Mouse (Mus musculus) intestine, embryonic 14.5 days (tissue): ENCODE results near the gene Mgat1. TPM values are rescaled to one million over a fixed set of nuclear protein-coding genes. Genes with fewer than 3 reads are reported as not detected.

ENCODE experiments used
- ATAC-seq: fragments of 200-750 bp; cut with Nextera tagmentation; replicated peaks from 2 replicates; pipeline ENCODE4 v1.8.0; 2017; ENCODE audit warnings: low read depth, moderate number of reproducible peaks, moderate TSS enrichment, moderate library complexity; ENCODE audit not compliant: low FRiP score, low TSS enrichment
- DNase-seq: peaks from one replicate; pipeline ENCODE4 v3.0.0-alpha.2; 2018; ENCODE audit warnings: low spot score
- H3K27ac ChIP-seq: fragments of 300-500 bp; sonication (generic); 2 replicates; pipeline ENCODE4 v1.5.1; 2014; ENCODE audit warnings: low read depth, mild to moderate bottlenecking, control low read depth
- H3K27me3 ChIP-seq: fragments of 300-500 bp; sonication (generic); replicated peaks from 2 replicates; pipeline ENCODE4 v1.6.1; 2014; ENCODE audit warnings: low read length, control low read depth; ENCODE audit not compliant: control insufficient read depth, insufficient read depth
- H3K36me3 ChIP-seq: fragments of 300-500 bp; sonication (generic); 2 replicates; pipeline ENCODE4 v1.6.1; 2014; ENCODE audit warnings: low read length, control low read depth; ENCODE audit not compliant: control insufficient read depth, insufficient read depth
- H3K4me1 ChIP-seq: fragments of 300-500 bp; sonication (generic); replicated peaks from 2 replicates; pipeline ENCODE4 v1.6.1; 2014; ENCODE audit warnings: low read length, control low read depth, mixed read lengths; ENCODE audit not compliant: control insufficient read depth, insufficient read depth
- H3K4me2 ChIP-seq: fragments of 300-500 bp; sonication (generic); 2 replicates; pipeline ENCODE4 v1.6.1; 2014; ENCODE audit warnings: low read length
- H3K4me3 ChIP-seq: fragments of 300-500 bp; sonication (generic); 2 replicates; pipeline ENCODE4 v1.5.1; 2014; ENCODE audit warnings: low read depth, low read length, control low read depth, mixed read lengths
- H3K9ac ChIP-seq: fragments of 300-500 bp; sonication (generic); 2 replicates; pipeline ENCODE4 v1.6.1; 2014; ENCODE audit warnings: mild to moderate bottlenecking, low read length
- H3K9me3 ChIP-seq: fragments of 300-500 bp; sonication (generic); 2 replicates; pipeline ENCODE4 v1.6.1; 2016; ENCODE audit warnings: low read length, control low read depth; ENCODE audit not compliant: control insufficient read depth
- WGBS: fragments of 180-500 bp; shearing (Covaris S2); extraction: QIAGEN DNeasy Blood & Tissue Kit; methylation state at CpG from one replicate; pipeline ENCODE4 v1.1.7; 2014; 5-methylcytosine and 5-hydroxymethylcytosine counted together
- polyA plus RNA-seq: library from polyadenylated mRNA; unstranded; fragments of >200 nt; fragmentation: Nextera tagmentation; extraction: Ambion mirVana; gene quantifications from 2 replicates; pipeline ENCODE4 v1.2.1, GENCODE M21; 2014

Mgat1 gene
- polyA plus RNA-seq, 1 experiment from 2014 or later: 52.9 TPM

DNA sequence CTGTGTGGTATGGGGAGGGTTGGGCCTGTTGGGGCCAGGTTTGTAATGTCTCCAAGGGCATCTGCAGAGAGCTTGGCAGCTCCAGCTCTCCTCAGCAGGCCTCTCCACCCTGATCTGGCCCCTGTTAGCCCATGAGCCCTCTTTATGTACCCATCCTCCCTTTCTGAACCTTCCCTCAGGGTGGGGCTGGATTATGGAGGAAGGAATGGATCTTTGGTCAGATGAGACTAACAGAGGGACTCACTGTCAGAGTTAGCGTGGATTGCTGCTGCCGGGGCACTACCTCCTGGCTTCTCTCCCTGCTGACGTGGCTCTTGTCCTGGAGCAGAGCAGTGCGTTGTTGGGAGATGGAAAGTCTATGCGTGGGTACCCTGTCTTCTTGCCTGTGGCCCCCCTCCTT lies 18.3 kb downstream of the Mgat1 start:
- Histone ChIP-seq H3K9me3 (no peaks in the 10 kb centered on the region), H3K4me3 (no peak overlapping the region), H3K9ac (no peak overlapping the region), H3K27ac (no peak overlapping the region), H3K27me3 (no peaks in the 10 kb centered on the region), H3K4me1 (no peaks in the 10 kb centered on the region), H3K4me2 (no peak overlapping the region), H3K36me3 (peaks cover 51% of the 10 kb centered on the region)
- no peak for ATAC-seq
- WGBS: 84% methylated on average over 5 of the region's 5 CpGs
- DNase-seq: no peak

DNA sequence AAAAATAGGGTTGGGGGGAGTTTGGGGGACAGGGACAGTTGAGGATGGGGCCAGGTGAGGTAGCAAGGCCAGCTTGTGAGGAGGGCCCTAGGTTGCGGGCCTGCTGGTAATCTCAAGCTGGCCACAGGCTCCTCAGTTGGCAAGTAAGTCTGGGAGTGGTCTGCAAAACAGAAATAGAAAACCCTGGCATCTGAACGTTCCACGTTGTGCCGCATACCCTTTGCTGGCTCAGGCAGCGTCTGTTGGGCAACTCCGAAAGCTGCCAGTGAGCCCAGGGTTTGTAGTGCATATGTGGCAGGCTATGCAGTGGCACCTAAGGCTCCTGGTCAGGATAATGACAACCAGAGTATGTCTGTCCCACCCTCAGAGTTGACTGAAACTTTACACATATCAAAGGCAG lies 19.2 kb downstream of the Mgat1 start:
- Histone ChIP-seq H3K9me3 (no peaks in the 10 kb centered on the region), H3K4me3 (no peak overlapping the region), H3K27me3 (no peaks in the 10 kb centered on the region), H3K4me1 (peaks cover 4% of the 10 kb centered on the region; the same call in 1 of the 2 replicates), H3K9ac (no peak overlapping the region), H3K27ac (no peak overlapping the region), H3K36me3 (peaks cover 50% of the 10 kb centered on the region), H3K4me2 (no peak overlapping the region)
- no peak for DNase-seq
- no peak for ATAC-seq
- WGBS: 91% methylated on average over 6 of the region's 6 CpGs

DNA sequence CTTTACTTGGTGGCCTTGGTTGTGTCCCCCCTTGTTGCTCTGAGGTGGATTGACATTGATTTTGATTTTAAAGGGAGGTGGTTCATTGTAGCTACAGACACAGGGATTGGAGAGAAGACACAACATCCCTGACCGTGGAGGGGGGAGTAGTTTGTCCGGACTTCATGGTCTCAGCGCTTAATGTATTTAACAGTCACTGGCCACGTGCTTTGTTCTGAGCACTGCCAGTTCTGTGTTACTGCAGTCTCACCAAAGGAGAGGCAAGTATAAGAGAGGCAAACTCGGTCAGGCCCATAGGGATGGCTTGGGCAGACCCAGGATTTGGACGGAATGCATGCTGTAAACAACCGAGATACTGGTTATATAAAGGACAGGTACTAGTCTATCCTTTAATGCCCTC lies 20.1 kb downstream of the Mgat1 start:
- no peak overlapping the region for H3K27ac ChIP-seq
- H3K36me3 ChIP-seq: peaks cover 47% of the 10 kb centered on the region
- H3K27me3 ChIP-seq: no peaks in the 10 kb centered on the region
- H3K4me1 ChIP-seq: peaks cover 5% of the 10 kb centered on the region; the same call in 1 of the 2 replicates
- no peak for ATAC-seq
- WGBS: 88% methylated on average over 7 of the region's 7 CpGs
- no peak overlapping the region for H3K4me2 ChIP-seq
- no peak overlapping the region for H3K9ac ChIP-seq
- H3K4me3 ChIP-seq: no peak overlapping the region
- no peak for DNase-seq
- H3K9me3 ChIP-seq: no peaks in the 10 kb centered on the region

DNA sequence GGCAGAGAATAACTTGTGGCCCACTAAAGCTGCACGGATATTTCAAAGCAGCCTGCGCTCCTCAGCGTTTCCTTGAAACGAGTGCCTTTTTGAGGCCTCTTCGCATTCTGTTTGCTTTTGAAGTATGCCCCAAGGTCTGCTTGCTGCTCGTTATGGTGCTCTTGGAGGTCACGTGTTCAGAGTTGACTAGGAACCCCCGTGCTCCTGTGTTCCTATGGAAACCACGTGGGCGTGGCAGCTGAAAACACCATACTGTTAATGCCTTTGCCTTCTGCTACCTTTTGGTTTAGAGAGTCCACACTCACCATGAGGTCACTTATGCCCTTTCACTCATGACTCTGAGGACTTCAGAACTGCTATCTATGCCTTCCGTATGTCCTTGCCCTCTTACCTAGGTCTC lies 20.6 kb downstream of the Mgat1 start:
- WGBS: 71% methylated on average over 11 of the region's 11 CpGs
- Histone ChIP-seq H3K4me1 (peaks cover 5% of the 10 kb centered on the region; the same call in 1 of the 2 replicates), H3K27me3 (no peaks in the 10 kb centered on the region), H3K4me3 (no peak overlapping the region), H3K27ac (no peak overlapping the region), H3K9me3 (no peaks in the 10 kb centered on the region), H3K36me3 (peaks cover 43% of the 10 kb centered on the region), H3K9ac (no peak overlapping the region), H3K4me2 (no peak overlapping the region)
- DNase-seq (no peak), ATAC-seq (no peak)

DNA sequence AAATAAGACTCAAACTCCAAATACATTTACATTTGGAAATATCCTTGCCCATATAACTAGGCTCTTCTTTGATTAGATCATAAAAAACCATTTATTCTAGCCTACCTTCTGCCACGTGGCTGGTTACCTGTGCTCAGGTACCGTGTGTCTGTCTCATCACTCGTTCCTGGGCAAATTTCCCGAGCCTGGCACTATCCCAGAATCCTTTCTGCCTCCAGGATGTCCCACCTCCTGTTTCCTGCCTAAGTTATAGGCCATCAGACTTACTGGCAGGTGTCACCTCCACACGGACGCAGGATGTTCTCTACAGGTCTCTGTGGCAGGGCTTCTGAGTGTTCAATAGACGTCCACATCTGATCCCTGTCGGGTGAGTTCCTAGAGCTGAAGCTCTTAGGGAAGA lies 21.1 kb downstream of the Mgat1 start:
- H3K36me3 ChIP-seq: peaks cover 40% of the 10 kb centered on the region
- WGBS: 88% methylated on average over 8 of the region's 8 CpGs

DNA sequence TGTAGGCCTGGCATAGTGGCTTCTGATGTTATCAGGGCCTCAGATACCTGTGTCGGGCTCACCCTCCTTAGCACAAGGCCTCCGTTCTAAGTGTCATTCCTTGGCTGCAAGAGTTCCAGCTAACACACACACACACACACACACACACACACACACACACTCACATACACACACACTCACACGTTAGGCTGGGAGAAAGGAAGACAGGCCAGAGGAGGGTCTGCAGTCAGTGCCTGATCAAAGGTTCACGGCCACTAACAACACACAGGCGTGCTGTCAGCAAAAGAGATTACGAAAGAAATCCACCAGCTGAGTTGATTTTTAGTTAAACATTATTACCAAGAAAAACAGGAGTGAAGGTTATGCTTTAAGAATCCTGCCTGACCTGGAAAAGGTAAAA lies 22.7 kb downstream of the Mgat1 start:
- 57% methylated on average over 6 of the region's 6 CpGs for WGBS
- ATAC-seq (no peak), DNase-seq (no peak)
- Histone ChIP-seq H3K9me3 (no peaks in the 10 kb centered on the region), H3K36me3 (peaks cover 24% of the 10 kb centered on the region), H3K4me2 (no peak overlapping the region), H3K4me3 (no peak overlapping the region), H3K9ac (no peak overlapping the region), H3K27ac (no peak overlapping the region), H3K27me3 (no peaks in the 10 kb centered on the region), H3K4me1 (peaks cover 5% of the 10 kb centered on the region; the same call in 1 of the 2 replicates)

More for the DNA sequence above, 21.1 kb downstream of the Mgat1 start:
- Histone ChIP-seq H3K4me3 (no peak overlapping the region), H3K4me2 (no peak overlapping the region), H3K4me1 (peaks cover 5% of the 10 kb centered on the region; the same call in 1 of the 2 replicates), H3K9ac (no peak overlapping the region), H3K27ac (no peak overlapping the region), H3K9me3 (no peaks in the 10 kb centered on the region), H3K27me3 (no peaks in the 10 kb centered on the region)
- DNase-seq (no peak), ATAC-seq (no peak)

DNA sequence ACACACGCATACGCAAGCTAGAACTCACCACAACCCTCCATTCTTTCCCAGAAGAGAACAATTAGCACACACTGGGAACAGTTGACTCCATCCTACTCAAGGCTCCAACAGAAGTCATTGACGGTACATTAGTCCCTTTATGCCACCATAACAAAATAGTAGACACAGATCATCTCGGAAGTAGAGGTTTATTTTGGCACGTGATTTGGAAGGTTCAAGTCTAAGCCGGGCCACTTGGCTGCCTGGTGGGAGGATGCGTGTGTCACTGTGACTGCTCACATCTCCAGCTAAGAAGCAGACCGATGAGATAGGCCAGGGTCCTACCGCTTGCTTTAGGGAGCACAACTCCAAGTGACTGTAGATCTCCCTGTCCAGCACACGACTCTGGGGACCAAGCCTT lies 23.3 kb downstream of the Mgat1 start:
- peaks cover 5% of the 10 kb centered on the region; the same call in 1 of the 2 replicates for H3K4me1 ChIP-seq
- H3K4me3 ChIP-seq: no peak overlapping the region
- no peaks in the 10 kb centered on the region for H3K27me3 ChIP-seq
- WGBS: 87% methylated on average over 10 of the region's 10 CpGs
- H3K9ac ChIP-seq: no peak overlapping the region
- peaks cover 19% of the 10 kb centered on the region; the same call in 1 of the 2 replicates for H3K36me3 ChIP-seq
- H3K27ac ChIP-seq: no peak overlapping the region
- DNase-seq (no peak), ATAC-seq (no peak)
- no peak overlapping the region for H3K4me2 ChIP-seq
- no peaks in the 10 kb centered on the region for H3K9me3 ChIP-seq

DNA sequence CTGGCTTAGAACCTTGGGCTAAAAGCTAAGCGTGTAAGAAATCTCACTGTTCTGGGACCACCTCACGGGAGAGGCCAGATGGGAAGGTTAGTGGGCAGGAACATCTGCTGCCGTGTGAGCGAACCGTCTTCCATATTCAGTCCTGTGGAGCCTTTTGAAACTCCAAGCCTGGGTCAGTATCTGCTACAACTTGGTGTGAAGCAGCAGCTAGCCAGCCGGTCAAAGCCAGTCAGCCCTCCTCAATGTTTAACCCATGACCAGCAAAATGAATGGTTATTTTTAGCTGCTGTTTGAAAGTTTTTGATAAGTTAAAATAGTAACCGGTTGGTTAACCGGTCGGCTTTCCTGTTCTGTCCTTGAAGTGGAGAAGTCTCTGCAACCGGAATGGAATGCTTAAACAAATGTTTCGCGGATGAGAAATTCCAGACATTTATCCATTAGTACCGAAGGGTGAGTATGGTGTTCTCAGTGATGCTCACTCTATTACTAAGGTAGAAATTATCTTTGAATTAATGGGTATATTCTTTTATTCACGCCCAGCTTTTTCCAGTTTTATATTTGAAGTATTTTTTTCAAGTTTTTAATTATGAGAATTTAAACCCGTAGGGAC lies 24.1 kb downstream of the Mgat1 start:
- ATAC-seq (no peak), DNase-seq (no peak)
- Histone ChIP-seq H3K4me3 (no peak overlapping the region), H3K36me3 (peaks cover 19% of the 10 kb centered on the region; the same call in 1 of the 2 replicates), H3K27ac (no peak overlapping the region; the same call in 1 of the 2 replicates), H3K9me3 (no peaks in the 10 kb centered on the region), H3K4me1 (peaks cover 5% of the 10 kb centered on the region; the same call in 1 of the 2 replicates), H3K9ac (no peak overlapping the region), H3K27me3 (no peaks in the 10 kb centered on the region), H3K4me2 (no peak overlapping the region)
- WGBS: 52% methylated on average over 15 of the region's 15 CpGs

DNA sequence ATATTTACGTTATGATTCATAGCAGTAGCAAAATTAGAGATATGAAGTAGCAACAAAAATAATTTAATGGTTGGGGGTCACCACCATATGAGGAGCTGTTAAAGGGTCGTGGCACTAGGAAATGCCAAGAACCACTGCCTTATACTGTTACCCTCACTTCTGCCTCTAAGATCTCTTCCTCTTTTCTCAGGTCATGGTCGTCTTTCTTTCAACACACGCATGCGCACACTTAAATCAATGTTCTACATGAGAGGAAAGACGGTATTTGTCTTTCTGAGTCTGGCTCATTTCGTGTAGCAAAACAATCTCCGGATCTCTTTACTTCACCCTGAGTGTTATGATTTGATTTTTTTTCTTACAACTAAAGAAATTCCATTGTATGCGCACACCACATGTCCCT lies 25.8 kb downstream of the Mgat1 start:
- H3K27ac ChIP-seq: no peak overlapping the region
- H3K36me3 ChIP-seq: peaks cover 6% of the 10 kb centered on the region; the same call in 1 of the 2 replicates

More for the DNA sequence above, 25.8 kb downstream of the Mgat1 start:
- Histone ChIP-seq H3K4me3 (no peak overlapping the region), H3K27me3 (no peaks in the 10 kb centered on the region), H3K9me3 (no peaks in the 10 kb centered on the region), H3K9ac (no peak overlapping the region), H3K4me2 (no peak overlapping the region), H3K4me1 (peaks cover 5% of the 10 kb centered on the region; the same call in 1 of the 2 replicates)
- 91% methylated on average over 9 of the region's 9 CpGs for WGBS
- ATAC-seq: no peak
- DNase-seq: no peak
